Mouse (Mus musculus): Measurements from ENCODE around the gene Gm28053. TPM values are rescaled to one million over a fixed set of nuclear protein-coding genes. Genes with fewer than 3 reads are reported as not detected.

The Gm28053 gene
- polyA plus RNA-seq, 1 experiment from 2014 or later = 3.4 TPM

DNA sequence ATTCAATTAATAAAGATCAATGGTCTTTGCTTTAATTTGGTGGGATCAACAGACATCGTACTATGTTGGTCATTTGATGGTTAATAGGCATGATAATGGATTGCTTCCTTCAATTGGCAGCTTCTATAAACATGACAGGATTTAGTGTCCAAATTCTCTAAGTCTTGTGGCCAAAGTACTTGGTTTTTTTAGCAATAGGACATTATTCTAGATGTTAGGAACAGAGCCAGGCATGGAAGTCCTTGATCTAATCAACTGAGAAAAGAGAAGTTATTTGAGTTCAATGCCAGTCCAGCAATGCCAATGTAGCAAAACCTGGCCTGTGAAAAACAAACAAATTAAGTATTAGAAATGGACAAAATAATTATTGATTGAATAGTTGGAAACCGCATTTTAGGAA is 67.2 kb downstream of the Gm28053 start:
- Histone ChIP-seq H3K4me2 (no peak overlapping the region), H3K27ac (peak overlapping the region; percentile 37; the same call in 1 of the 2 replicates), H3K9me3 (no peaks in the 10 kb centered on the region), H3K4me1 (no peaks in the 10 kb centered on the region; the same call in none of the 2 replicates), H3K27me3 (replicated peaks) (no peaks in the 10 kb centered on the region), H3K36me3 (no peaks in the 10 kb centered on the region), H3K9ac (no peak overlapping the region), H3K4me3 (replicated peaks) (no peak overlapping the region)
- WGBS = 50% methylated on average over 2 of the region's 2 CpGs
- no peak for ATAC-seq (ENCODE audit: insufficient read depth, low FRiP score, low read depth)

DNA sequence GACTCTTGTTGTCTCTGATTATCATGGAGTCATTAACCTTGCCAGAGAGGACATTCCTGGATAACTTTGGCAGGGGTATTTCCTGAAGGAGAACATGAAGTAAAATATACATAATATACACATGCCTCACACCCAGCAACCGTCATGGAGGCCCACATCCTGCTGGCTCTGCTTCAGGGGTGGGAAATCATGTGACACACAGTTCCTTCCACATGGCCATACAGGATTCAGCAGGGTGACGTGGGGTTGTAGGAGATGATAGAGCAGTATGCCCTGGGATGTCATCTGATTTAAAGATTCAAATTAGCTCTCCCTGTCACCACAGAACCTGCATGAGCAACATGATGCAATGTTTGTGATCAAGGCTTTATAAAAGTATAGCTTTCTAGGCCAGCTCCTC is 69.5 kb downstream of the Gm28053 start:
- Histone ChIP-seq H3K36me3 (no peaks in the 10 kb centered on the region), H3K4me1 (no peaks in the 10 kb centered on the region; the same call in none of the 2 replicates), H3K4me3 (replicated peaks) (no peak overlapping the region), H3K27me3 (replicated peaks) (no peaks in the 10 kb centered on the region), H3K27ac (no peak overlapping the region), H3K4me2 (no peak overlapping the region), H3K9ac (no peak overlapping the region), H3K9me3 (no peaks in the 10 kb centered on the region)
- 75% methylated on average over 2 of the region's 2 CpGs for WGBS
- ATAC-seq (ENCODE audit: insufficient read depth, low FRiP score, low read depth) = no peak

DNA sequence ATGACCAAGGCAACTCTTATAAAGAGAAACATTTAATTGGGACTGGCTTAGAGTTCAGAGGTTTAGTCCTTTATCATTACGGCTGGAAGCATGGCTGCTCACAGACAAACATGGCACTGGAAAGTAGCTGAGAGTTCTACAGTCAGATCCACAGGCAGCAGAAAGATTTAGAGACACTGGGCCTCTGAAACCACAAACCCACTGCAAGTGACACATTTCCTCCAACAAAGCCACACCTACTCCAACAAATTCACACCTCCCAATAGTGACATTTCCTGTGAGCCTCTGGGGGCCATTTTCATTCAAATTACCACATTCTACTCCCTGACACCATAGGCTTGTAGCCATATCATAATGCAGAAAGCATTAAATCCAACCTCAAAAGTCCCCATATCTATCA is 83.5 kb downstream of the Gm28053 start:
- Histone ChIP-seq H3K4me3 (replicated peaks) (no peak overlapping the region), H3K4me2 (no peak overlapping the region), H3K4me1 (no peaks in the 10 kb centered on the region), H3K36me3 (no peaks in the 10 kb centered on the region), H3K27ac (no peak overlapping the region), H3K27me3 (replicated peaks) (no peaks in the 10 kb centered on the region), H3K9me3 (no peaks in the 10 kb centered on the region), H3K9ac (no peak overlapping the region)
- ATAC-seq (ENCODE audit: insufficient read depth, low FRiP score, low read depth) = no peak
- 79% methylated on average over 1 of the region's 1 CpGs for WGBS

Other genes starting within 250 kb of the Gm28053 start
- gene Atp6v0e2, start 181.0 kb upstream of the Gm28053 start, polyA plus RNA-seq (2015; fragmentation: Nextera tagmentation; extraction: Ambion mirVana) = 22.7 and 23.4 TPM in 2 replicates
- 5.4 and 9.6 TPM in 2 replicates for gene Lrrc61, start 163.8 kb upstream of the Gm28053 start, polyA plus RNA-seq (2015; fragmentation: Nextera tagmentation; extraction: Ambion mirVana)
- 83.2 and 89.3 TPM in 2 replicates for gene Rarres2, start 145.8 kb upstream of the Gm28053 start, polyA plus RNA-seq (2015; fragmentation: Nextera tagmentation; extraction: Ambion mirVana)
- not detected in 2 replicates for gene Gm45021, start 129.0 kb upstream of the Gm28053 start, polyA plus RNA-seq (2015; fragmentation: Nextera tagmentation; extraction: Ambion mirVana)
- 26.6 and 27.8 TPM in 2 replicates for gene Repin1, start 124.7 kb upstream of the Gm28053 start, polyA plus RNA-seq (2015; fragmentation: Nextera tagmentation; extraction: Ambion mirVana)
- 0.45 TPM in 1 of 2 replicates, not detected in the other for gene Gm44965, start 124.7 kb upstream of the Gm28053 start, polyA plus RNA-seq (2015; fragmentation: Nextera tagmentation; extraction: Ambion mirVana)
- 4.9 and 5.4 TPM in 2 replicates for gene Zfp775, start 116.5 kb upstream of the Gm28053 start, polyA plus RNA-seq (2015; fragmentation: Nextera tagmentation; extraction: Ambion mirVana)
- 0.92 and 1.1 TPM in 2 replicates for gene AI854703, start 91.8 kb upstream of the Gm28053 start, polyA plus RNA-seq (2015; fragmentation: Nextera tagmentation; extraction: Ambion mirVana)
- gene Gimap8, start 71.4 kb upstream of the Gm28053 start, polyA plus RNA-seq (2015; fragmentation: Nextera tagmentation; extraction: Ambion mirVana) = 1.5 and 1.6 TPM in 2 replicates
- gene Gimap9, start 42.5 kb upstream of the Gm28053 start, polyA plus RNA-seq (2015; fragmentation: Nextera tagmentation; extraction: Ambion mirVana) = 10.7 and 12.6 TPM in 2 replicates
- 20.1 and 22.0 TPM in 2 replicates for gene Gimap4, start 34.1 kb upstream of the Gm28053 start, polyA plus RNA-seq (2015; fragmentation: Nextera tagmentation; extraction: Ambion mirVana)
- gene Gimap6, start 10.4 kb upstream of the Gm28053 start, polyA plus RNA-seq (2015; fragmentation: Nextera tagmentation; extraction: Ambion mirVana) = 21.1 and 22.3 TPM in 2 replicates
- gene Gimap7, start within 50 bp of the Gm28053 start, polyA plus RNA-seq (2015; fragmentation: Nextera tagmentation; extraction: Ambion mirVana) = 0.23 TPM in 1 of 2 replicates, not detected in the other
- gene Gimap1, start 20.4 kb downstream of the Gm28053 start, polyA plus RNA-seq (2015; fragmentation: Nextera tagmentation; extraction: Ambion mirVana) = 21.8 and 22.2 TPM in 2 replicates
- gene Gimap5, start 27.6 kb downstream of the Gm28053 start, polyA plus RNA-seq (2015; fragmentation: Nextera tagmentation; extraction: Ambion mirVana) = 7.5 and 9.2 TPM in 2 replicates
- gene Gimap3, start 52.2 kb downstream of the Gm28053 start, polyA plus RNA-seq (2015; fragmentation: Nextera tagmentation; extraction: Ambion mirVana) = 0.06 and 0.18 TPM in 2 replicates
- gene Tmem176a, start 122.3 kb downstream of the Gm28053 start, polyA plus RNA-seq (2015; fragmentation: Nextera tagmentation; extraction: Ambion mirVana) = 140 and 144 TPM in 2 replicates
- gene Tmem176b, start 122.9 kb downstream of the Gm28053 start, polyA plus RNA-seq (2015; fragmentation: Nextera tagmentation; extraction: Ambion mirVana) = 314 and 315 TPM in 2 replicates
- gene Aoc1, start 154.3 kb downstream of the Gm28053 start, polyA plus RNA-seq (2015; fragmentation: Nextera tagmentation; extraction: Ambion mirVana) = 2.3 and 3.6 TPM in 2 replicates
- not detected in 2 replicates for gene 1600015I10Rik, start 211.3 kb downstream of the Gm28053 start, polyA plus RNA-seq (2015; fragmentation: Nextera tagmentation; extraction: Ambion mirVana)

Measured in stomach, embryonic 15.5 days (tissue).